Mouse (Mus musculus) lung, embryonic 14.5 days (tissue): Measurements from ENCODE around the gene Acrbp. TPM values are rescaled to one million over a fixed set of nuclear protein-coding genes. Genes with fewer than 3 reads are reported as not detected.
"Not testable (repeated sequence)": the region's sequence is repeated elsewhere in the genome, so short reads cannot be mapped to it uniquely, and the experiment has no call there.

Experiments used
- ATAC-seq: fragments of 200-750 bp; cut with Nextera tagmentation; 2 replicates; pipeline ENCODE4 v1.8.0; 2017; ENCODE audit warnings: mild to moderate bottlenecking, moderate TSS enrichment, moderate library complexity; ENCODE audit not compliant: insufficient read depth
- DNase-seq: peaks from one replicate; pipeline ENCODE4 v3.0.0-alpha.2; 2015
- H3K27ac ChIP-seq: fragments of 300-500 bp; sonication (generic); 2 replicates; pipeline ENCODE4 v1.5.1; 2014; ENCODE audit warnings: low read depth, mild to moderate bottlenecking, moderate library complexity
- H3K27me3 ChIP-seq: fragments of 300-500 bp; sonication (generic); 2 replicates; pipeline ENCODE4 v1.6.1; 2014; ENCODE audit warnings: low read length, control low read depth; ENCODE audit not compliant: insufficient read depth
- H3K36me3 ChIP-seq: fragments of 300-500 bp; sonication (generic); 2 replicates; pipeline ENCODE4 v1.6.1; 2014; ENCODE audit warnings: control low read depth; ENCODE audit not compliant: insufficient read depth
- H3K4me1 ChIP-seq: fragments of 300-500 bp; sonication (generic); 2 replicates; pipeline ENCODE4 v1.6.1; 2014; ENCODE audit warnings: antibody characterized with exemption, control low read depth; ENCODE audit not compliant: insufficient read depth
- H3K4me2 ChIP-seq: fragments of 300-500 bp; sonication (generic); 2 replicates; pipeline ENCODE4 v1.6.1; 2014; ENCODE audit warnings: mild to moderate bottlenecking
- H3K4me3 ChIP-seq: fragments of 300-500 bp; sonication (generic); 2 replicates; pipeline ENCODE4 v1.5.1; 2014; ENCODE audit warnings: low read depth, low read length
- H3K9ac ChIP-seq: fragments of 300-500 bp; sonication (generic); 2 replicates; pipeline ENCODE4 v1.6.1; 2014
- H3K9me3 ChIP-seq: fragments of 300-500 bp; sonication (generic); 2 replicates; pipeline ENCODE4 v1.6.1; 2016; ENCODE audit warnings: low read depth, low read length, control low read depth
- CTCF ChIP-seq: IDR thresholded peaks from 2 replicates; pipeline ENCODE4 v1.5.1; 2016; ENCODE audit warnings: antibody characterized with exemption, low read depth
- WGBS: fragments of 180-500 bp; shearing (Covaris S2); extraction: QIAGEN DNeasy Blood & Tissue Kit; methylation state at CpG from one replicate; pipeline ENCODE4 v1.1.7; 2014; 5-methylcytosine and 5-hydroxymethylcytosine counted together
- polyA plus RNA-seq: library from polyadenylated mRNA; unstranded; fragments of >200 nt; fragmentation: Nextera tagmentation; extraction: Ambion mirVana; gene quantifications from 2 replicates; pipeline ENCODE4 v1.2.1, GENCODE M21; 2014

The Acrbp gene
- polyA plus RNA-seq, 1 experiment from 2014 or later: 13.6 TPM

DNA sequence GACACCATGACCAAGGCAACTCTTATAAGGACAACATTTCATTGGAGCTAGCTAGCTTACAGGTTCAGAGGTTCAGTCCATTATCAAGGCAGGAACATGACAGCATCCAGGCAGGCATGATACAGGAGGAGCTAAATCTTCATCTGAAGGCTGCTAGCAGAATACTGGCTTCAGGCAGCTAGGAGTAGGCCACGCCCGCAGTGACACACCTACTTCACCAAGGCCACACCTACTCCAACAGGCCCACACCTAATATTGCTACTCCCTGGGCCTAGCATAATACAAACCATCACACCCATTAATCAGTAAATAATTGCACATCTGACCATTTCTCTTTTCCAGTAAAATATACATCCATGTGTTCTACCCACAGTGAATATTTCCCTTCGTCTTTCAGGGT lies 31.8 kb upstream of the Acrbp start:
- Histone ChIP-seq H3K27me3 (no peaks in the 10 kb centered on the region), H3K9me3 (no peaks in the 10 kb centered on the region), H3K4me3 (no peak overlapping the region), H3K27ac (no peak overlapping the region), H3K4me1 (no peaks in the 10 kb centered on the region), H3K36me3 (peaks cover 87% of the 10 kb centered on the region), H3K4me2 (no peak overlapping the region), H3K9ac (no peak overlapping the region)
- WGBS: over 99% methylated on average over 3 of the region's 3 CpGs
- no peak for TF ChIP-seq CTCF
- DNase-seq (no peak), ATAC-seq (no peak)

DNA sequence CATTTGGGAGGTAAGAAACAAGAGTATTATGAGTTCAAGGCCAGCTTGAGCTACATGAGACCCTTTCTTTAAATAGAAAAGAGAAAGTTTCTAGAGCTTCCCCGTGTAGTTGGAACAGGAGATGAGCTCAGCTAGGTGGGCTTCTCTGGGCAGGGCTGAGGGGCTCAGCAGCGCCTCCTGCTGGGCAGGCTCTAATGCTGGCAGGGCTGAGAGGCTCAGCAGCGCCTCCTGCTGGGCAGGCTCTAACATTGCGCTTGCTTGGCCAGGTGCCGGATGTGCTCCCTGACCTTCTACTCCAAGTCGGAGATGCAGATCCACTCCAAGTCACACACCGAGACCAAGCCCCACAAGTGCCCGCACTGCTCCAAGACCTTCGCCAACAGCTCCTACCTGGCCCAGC lies 19.0 kb upstream of the Acrbp start:
- H3K4me3 ChIP-seq, H3K4me2 ChIP-seq, H3K9me3 ChIP-seq, H3K27me3 ChIP-seq, H3K4me1 ChIP-seq, H3K9ac ChIP-seq, ATAC-seq, H3K27ac ChIP-seq: not testable (repeated sequence)
- peaks cover 86% of the 10 kb centered on the region for H3K36me3 ChIP-seq
- 23% methylated on average over 6 of the region's 9 CpGs for WGBS
- peak; percentile 96 for TF ChIP-seq CTCF
- peak; percentile 67 for DNase-seq

DNA sequence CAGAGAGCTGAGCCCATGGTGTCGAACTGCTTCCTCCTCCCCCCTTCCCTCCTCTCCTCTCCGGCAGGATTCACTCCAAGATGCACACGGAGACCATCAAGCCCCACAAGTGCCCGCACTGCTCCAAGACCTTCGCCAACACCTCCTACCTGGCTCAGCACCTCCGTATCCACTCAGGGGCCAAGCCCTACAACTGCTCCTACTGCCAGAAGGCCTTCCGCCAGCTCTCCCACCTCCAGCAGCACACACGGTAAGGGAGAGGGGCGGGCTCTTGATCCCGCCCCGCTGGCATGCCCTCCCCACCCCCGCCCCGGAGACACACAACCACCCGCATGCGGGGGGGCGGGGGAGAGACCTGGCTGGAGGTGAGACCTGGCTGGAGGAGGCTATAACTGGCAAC lies 17.9 kb upstream of the Acrbp start:
- Histone ChIP-seq H3K9ac (no peak overlapping the region), H3K4me3 (no peak overlapping the region), H3K4me2 (no peak overlapping the region), H3K27me3 (no peaks in the 10 kb centered on the region), H3K36me3 (peaks cover 87% of the 10 kb centered on the region), H3K4me1 (no peaks in the 10 kb centered on the region), H3K9me3 (no peaks in the 10 kb centered on the region), H3K27ac (no peak overlapping the region)
- ATAC-seq: no peak
- no peak for TF ChIP-seq CTCF
- 80% methylated on average over 16 of the region's 16 CpGs for WGBS
- DNase-seq: no peak

DNA sequence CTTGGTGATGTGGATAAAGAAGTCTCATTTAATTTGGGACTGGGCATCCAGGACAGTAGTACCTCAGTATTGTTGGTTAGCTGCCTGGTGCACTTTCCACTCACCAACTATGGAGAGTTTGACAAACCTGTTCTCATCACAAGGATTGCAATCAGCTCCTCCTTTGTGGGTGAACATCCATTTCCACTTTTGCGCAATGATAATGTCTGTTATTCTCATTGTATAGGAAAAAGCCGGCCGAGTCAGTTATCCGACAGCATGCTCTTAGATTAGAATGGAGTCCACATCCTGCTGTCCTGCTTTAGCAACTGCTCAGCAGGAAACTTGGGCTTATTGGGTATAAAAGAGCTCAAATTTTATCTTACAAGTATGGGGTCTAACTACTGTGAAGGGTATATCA lies 10.8 kb upstream of the Acrbp start:
- no peak for DNase-seq
- peak overlapping the region; percentile 46; the same call in 1 of the 2 replicates for H3K9ac ChIP-seq

DNA sequence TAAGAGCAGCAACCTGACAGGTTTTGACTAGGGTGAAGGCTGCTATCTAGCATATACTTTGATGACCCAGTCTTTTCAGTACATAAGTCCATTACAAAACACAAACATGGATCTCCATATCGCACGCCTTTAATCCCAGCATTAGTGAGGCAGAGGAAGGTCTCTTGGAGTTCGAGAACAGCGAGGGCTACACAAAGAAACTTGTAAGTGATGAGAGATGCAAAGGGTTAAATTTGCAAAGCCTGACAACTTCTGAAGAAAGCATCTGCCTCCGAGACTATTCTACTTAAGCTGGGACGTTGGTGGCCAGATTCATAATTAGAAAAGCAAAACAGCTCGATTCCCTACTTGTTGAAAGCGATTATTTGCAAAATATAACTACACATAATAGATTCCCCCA lies 10.4 kb upstream of the Acrbp start:
- H3K4me3 ChIP-seq: peak overlapping the region; percentile 76
- peaks cover 45% of the 10 kb centered on the region for H3K36me3 ChIP-seq
- H3K27me3 ChIP-seq: no peaks in the 10 kb centered on the region
- ATAC-seq (peak; percentile 14; the same call in 1 of the 2 replicates), DNase-seq (no peak)
- peaks cover 5% of the 10 kb centered on the region; the same call in 1 of the 2 replicates for H3K4me1 ChIP-seq
- H3K4me2 ChIP-seq: peak overlapping the region; percentile 74
- 4% methylated on average over 8 of the region's 8 CpGs for WGBS
- TF ChIP-seq CTCF: no peak
- peak overlapping the region; percentile 84 for H3K27ac ChIP-seq
- H3K9me3 ChIP-seq: no peaks in the 10 kb centered on the region
- H3K9ac ChIP-seq: peak overlapping the region; percentile 46

More for the DNA sequence above, 10.8 kb upstream of the Acrbp start:
- H3K4me1 ChIP-seq: peaks cover 5% of the 10 kb centered on the region; the same call in 1 of the 2 replicates
- TF ChIP-seq CTCF: no peak
- peak overlapping the region; percentile 84 for H3K27ac ChIP-seq
- 0 out of 2 replicates have a peak, but pooled peaks have one; percentile 2 for ATAC-seq
- no peaks in the 10 kb centered on the region for H3K27me3 ChIP-seq
- peaks cover 45% of the 10 kb centered on the region for H3K36me3 ChIP-seq
- 92% methylated on average over 4 of the region's 4 CpGs for WGBS
- no peaks in the 10 kb centered on the region for H3K9me3 ChIP-seq
- H3K4me3 ChIP-seq: peak overlapping the region; percentile 76; the same call in 1 of the 2 replicates
- peak overlapping the region; percentile 74 for H3K4me2 ChIP-seq

DNA sequence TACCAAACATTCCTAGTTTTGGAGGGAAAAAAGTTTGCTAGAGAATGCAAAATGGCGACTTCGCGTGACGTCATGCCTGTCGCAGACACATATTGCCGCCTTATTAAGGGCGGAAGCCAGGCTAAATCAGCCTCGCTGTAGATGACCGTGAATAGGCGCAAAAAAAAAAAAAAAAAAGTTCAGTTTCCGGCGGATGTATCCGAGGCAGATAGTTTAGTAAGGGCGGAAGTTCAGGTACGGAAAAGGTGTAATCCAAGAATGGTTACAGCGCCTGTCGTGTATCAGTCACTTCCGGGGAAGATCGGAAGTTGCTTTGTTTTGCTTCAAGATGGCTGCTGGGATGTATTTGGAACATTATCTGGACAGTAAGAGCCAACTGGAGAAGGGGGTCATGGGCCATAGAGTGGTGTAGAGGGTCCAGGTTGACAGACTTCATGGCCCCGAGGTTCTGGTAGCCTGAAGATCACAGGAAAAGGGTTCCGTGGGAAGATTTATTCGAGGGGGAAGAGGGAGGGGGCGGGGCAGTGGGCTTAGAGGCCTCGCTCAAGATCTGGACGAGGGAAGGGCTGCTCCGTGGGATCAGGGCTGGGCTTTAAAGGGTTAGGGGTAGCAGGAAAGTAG lies 9.8 kb upstream of the Acrbp start, which contains the start of gene Ing4:
TSS of gene Ing4 (plus strand) at position 228 of the 621 bp plus-strand sequence.
- Histone ChIP-seq H3K4me2 (peak within 1 kb of the TSS; percentile 74), H3K9me3 (no peaks in the 10 kb centered on the region), H3K9ac (peak within 1 kb of the TSS; percentile 74), H3K27me3 (no peaks in the 10 kb centered on the region), H3K36me3 (peaks cover 45% of the 10 kb centered on the region), H3K4me3 (peak within 1 kb of the TSS; percentile 76), H3K27ac (peak within 1 kb of the TSS; percentile 84), H3K4me1 (peaks cover 5% of the 10 kb centered on the region; the same call in 1 of the 2 replicates)
- WGBS: under 1% methylated on average over 26 of the region's 26 CpGs
- DNase-seq (peak; percentile 99), ATAC-seq (peak; percentile 97)
- no peak for TF ChIP-seq CTCF

DNA sequence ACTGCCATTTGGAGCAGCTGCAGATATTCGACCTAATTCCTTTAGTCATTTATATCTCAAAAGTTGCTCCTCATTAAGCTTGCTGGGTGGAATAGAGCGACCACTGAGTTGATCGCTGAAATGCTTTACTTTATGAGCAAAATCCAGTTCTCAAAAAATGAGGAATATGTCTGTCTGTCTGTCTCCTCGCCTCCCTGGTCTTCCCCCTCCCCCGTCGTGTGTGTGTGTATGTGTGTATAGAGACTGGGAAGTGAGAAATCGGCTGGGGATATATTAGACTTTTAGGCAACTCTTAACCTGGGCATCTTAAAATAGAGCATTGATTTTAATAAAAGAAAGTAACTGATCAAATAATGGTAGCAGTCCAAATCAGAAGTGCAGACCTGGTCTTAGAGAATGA lies 9.3 kb upstream of the Acrbp start:
- no peak for ATAC-seq
- peaks cover 45% of the 10 kb centered on the region for H3K36me3 ChIP-seq
- TF ChIP-seq CTCF: no peak
- no peaks in the 10 kb centered on the region for H3K9me3 ChIP-seq
- peak overlapping the region; percentile 74 for H3K9ac ChIP-seq
- no peak for DNase-seq
- no peaks in the 10 kb centered on the region for H3K27me3 ChIP-seq
- peaks cover 5% of the 10 kb centered on the region; the same call in 1 of the 2 replicates for H3K4me1 ChIP-seq
- WGBS: 13% methylated on average over 7 of the region's 7 CpGs
- peak overlapping the region; percentile 74 for H3K4me2 ChIP-seq
- H3K4me3 ChIP-seq: peak overlapping the region; percentile 76
- H3K27ac ChIP-seq: peak overlapping the region; percentile 80
